Mouse (Mus musculus) colon, adult 2 months (tissue): ENCODE data around the gene Srpx2. TPM values are rescaled to one million over a fixed set of nuclear protein-coding genes. Genes with fewer than 3 reads are reported as not detected.

Source experiments
- polyA plus RNA-seq: library from polyadenylated mRNA; depleted of rRNA; stranded (reverse); fragments of >200 nt; gene quantifications from 2 replicates; pipeline ENCODE4 v1.2.3, GENCODE M21; 2012; rRNA removed

Gene Srpx2
- 10.2 and 10.7 TPM in 2 replicates for polyA plus RNA-seq

GRCm38 (mm10) chrX:133908261-133908660, at the start of gene Srpx2:
Gene Srpx2 (plus strand): TSS chrX:133908426.

GRCm38 (mm10) chrX:133898014-133898542, 10.1 kb upstream of the Srpx2 start, which contains the start of gene Tspan6:
Gene Tspan6 (minus strand): TSS chrX:133898429.

GRCm38 (mm10) chrX:133981231-133982002, 73.2 kb downstream of the Srpx2 start, which contains the start of gene Sytl4:
Gene Sytl4 (minus strand): TSS chrX:133981812.

Other genes starting within 250 kb of the Srpx2 start
- 0.42 and 0.45 TPM in 2 replicates for gene Pcdh19, start 219.4 kb upstream of the Srpx2 start, polyA plus RNA-seq
- gene Tnmd, start 57.4 kb upstream of the Srpx2 start, polyA plus RNA-seq, result not detected in 2 replicates
- 2.2 and 2.8 TPM in 2 replicates for gene Tspan6, start 10.0 kb upstream of the Srpx2 start, polyA plus RNA-seq
- gene Sytl4, start 73.4 kb downstream of the Srpx2 start, polyA plus RNA-seq, result 1.4 and 2.1 TPM in 2 replicates
- 13.2 and 14.7 TPM in 2 replicates for gene Cstf2, start 150.8 kb downstream of the Srpx2 start, polyA plus RNA-seq